Mouse (Mus musculus) ES-Bruce4 (cell line): ENCODE results near the gene Katna1. TPM values are rescaled to one million over a fixed set of nuclear protein-coding genes. Genes with fewer than 3 reads are reported as not detected.

Experiments
- H3K27ac ChIP-seq: 2 replicates; pipeline ENCODE4 v1.5.1; 2012; ENCODE audit warnings: low read length, inconsistent platforms; ENCODE audit not compliant: insufficient read depth
- H3K27me3 ChIP-seq: 2 replicates; pipeline ENCODE4 v1.6.1; 2012; ENCODE audit warnings: mild to moderate bottlenecking, low read length, inconsistent platforms; ENCODE audit not compliant: control insufficient read depth, poor library complexity, insufficient read depth, severe bottlenecking
- H3K36me3 ChIP-seq: 2 replicates; pipeline ENCODE4 v1.6.1; 2012; ENCODE audit warnings: inconsistent platforms, mild to moderate bottlenecking, low read length, moderate library complexity; ENCODE audit not compliant: control insufficient read depth, poor library complexity, insufficient read depth, severe bottlenecking
- H3K4me1 ChIP-seq: one replicate; pipeline ENCODE4 v1.8.1; 2011; ENCODE audit warnings: low read length; ENCODE audit not compliant: control insufficient read depth, insufficient read depth
- H3K4me3 ChIP-seq: 2 replicates; pipeline ENCODE4 v1.5.1; 2011; ENCODE audit warnings: low read depth, mild to moderate bottlenecking, low read length
- H3K9ac ChIP-seq: 2 replicates; pipeline ENCODE4 v1.6.1; 2012; ENCODE audit warnings: low read depth, mild to moderate bottlenecking, inconsistent platforms; ENCODE audit not compliant: poor library complexity, severe bottlenecking
- H3K9me3 ChIP-seq: replicated peaks from 2 replicates; pipeline ENCODE4 v1.6.1; 2012; ENCODE audit warnings: mild to moderate bottlenecking, low read length, inconsistent platforms; ENCODE audit not compliant: control insufficient read depth, poor library complexity, insufficient read depth, severe bottlenecking
- CTCF ChIP-seq: IDR thresholded peaks from one replicate; pipeline ENCODE4 v1.8.1; 2011; ENCODE audit warnings: low read depth, low read length
- EP300 ChIP-seq: IDR thresholded peaks from 2 replicates; pipeline ENCODE4 v1.6.1; 2011; ENCODE audit warnings: low read depth, low read length; ENCODE audit not compliant: insufficient read depth
- POLR2A ChIP-seq: IDR thresholded peaks from one replicate; pipeline ENCODE4 v1.8.1; 2011; ENCODE audit warnings: low read length; ENCODE audit not compliant: insufficient read depth
- polyA plus RNA-seq: library from polyadenylated mRNA; stranded (reverse); fragments of >200 nt; gene quantifications from 2 replicates; pipeline ENCODE4 v1.2.4, GENCODE M21; 2011; ENCODE audit warnings: low read depth; ENCODE audit not compliant: missing spikeins, insufficient read depth, insufficient read length

Gene Katna1
- polyA plus RNA-seq, 1 experiment: 59.1 TPM

DNA sequence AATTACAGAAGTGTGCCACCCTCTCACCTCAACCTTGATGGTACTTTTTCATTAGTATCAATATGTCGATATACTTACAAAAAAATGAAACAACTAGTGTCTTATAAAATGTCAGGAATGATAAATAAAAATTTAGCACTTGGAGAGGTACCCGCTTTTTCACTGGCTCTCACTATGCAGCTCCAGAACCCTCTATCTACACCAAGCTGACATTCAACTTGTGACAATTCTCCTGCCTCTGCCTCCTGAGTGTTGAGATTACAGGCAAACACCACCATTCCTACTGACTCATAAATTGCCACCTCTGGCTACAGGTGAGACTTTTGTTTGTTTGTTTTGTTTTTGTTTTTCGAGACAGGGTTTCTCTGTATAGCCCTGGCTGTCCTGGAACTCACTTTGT is 55.4 kb downstream of the Katna1 start:
- no peak overlapping the region for H3K27ac ChIP-seq
- peak overlapping the region; percentile 35 for H3K4me3 ChIP-seq
- peak overlapping the region; percentile 93 for H3K9ac ChIP-seq
- no peak for TF ChIP-seq CTCF
- no peak for TF ChIP-seq POLR2A
- TF ChIP-seq EP300: no peak
- H3K9me3 ChIP-seq: no peaks in the 10 kb centered on the region
- no peaks in the 10 kb centered on the region for H3K36me3 ChIP-seq
- no peaks in the 10 kb centered on the region for H3K27me3 ChIP-seq
- no peaks in the 10 kb centered on the region for H3K4me1 ChIP-seq

GRCm38 (mm10) chr10:7787319-7787718 is 61.5 kb downstream of the Katna1 start:
- no peak overlapping the region for H3K4me3 ChIP-seq
- no peaks in the 10 kb centered on the region for H3K4me1 ChIP-seq
- no peak for TF ChIP-seq EP300
- TF ChIP-seq CTCF: no peak
- no peak for TF ChIP-seq POLR2A
- H3K36me3 ChIP-seq: peaks cover 14% of the 10 kb centered on the region
- H3K27me3 ChIP-seq: no peaks in the 10 kb centered on the region
- H3K27ac ChIP-seq: no peak overlapping the region
- H3K9ac ChIP-seq: no peak overlapping the region
- no peaks in the 10 kb centered on the region for H3K9me3 ChIP-seq

DNA sequence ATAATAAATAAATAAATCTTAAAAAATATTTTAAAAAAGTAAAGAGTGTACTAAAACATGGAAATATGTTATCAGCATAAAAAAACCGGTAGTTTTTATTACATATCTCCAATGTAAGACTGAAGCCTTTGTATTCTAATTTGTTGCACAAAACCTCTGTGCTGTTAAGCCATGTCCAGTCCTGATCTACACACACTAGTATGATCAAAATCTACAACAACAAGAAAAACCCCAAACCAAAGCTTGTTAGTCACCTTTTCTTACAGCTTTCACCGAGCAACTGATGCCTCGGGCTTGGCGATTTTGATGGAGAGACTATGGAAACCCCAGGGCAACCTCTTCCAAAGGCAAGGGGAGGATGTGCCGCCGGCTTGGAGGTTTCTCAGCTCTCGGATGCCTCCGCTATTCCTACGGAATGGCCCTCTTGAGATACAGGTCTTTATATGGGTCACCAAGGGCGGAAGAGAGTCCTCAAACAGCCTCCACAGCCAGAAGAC is 66.5 kb downstream of the Katna1 start:
- no peaks in the 10 kb centered on the region for H3K9me3 ChIP-seq
- H3K4me1 ChIP-seq: no peaks in the 10 kb centered on the region
- peak overlapping the region; percentile 96 for H3K4me3 ChIP-seq
- peak overlapping the region; percentile 81 for H3K9ac ChIP-seq
- peaks cover 18% of the 10 kb centered on the region for H3K36me3 ChIP-seq
- no peaks in the 10 kb centered on the region for H3K27me3 ChIP-seq
- no peak for TF ChIP-seq EP300
- TF ChIP-seq CTCF: no peak
- no peak for TF ChIP-seq POLR2A
- H3K27ac ChIP-seq: no peak overlapping the region

DNA sequence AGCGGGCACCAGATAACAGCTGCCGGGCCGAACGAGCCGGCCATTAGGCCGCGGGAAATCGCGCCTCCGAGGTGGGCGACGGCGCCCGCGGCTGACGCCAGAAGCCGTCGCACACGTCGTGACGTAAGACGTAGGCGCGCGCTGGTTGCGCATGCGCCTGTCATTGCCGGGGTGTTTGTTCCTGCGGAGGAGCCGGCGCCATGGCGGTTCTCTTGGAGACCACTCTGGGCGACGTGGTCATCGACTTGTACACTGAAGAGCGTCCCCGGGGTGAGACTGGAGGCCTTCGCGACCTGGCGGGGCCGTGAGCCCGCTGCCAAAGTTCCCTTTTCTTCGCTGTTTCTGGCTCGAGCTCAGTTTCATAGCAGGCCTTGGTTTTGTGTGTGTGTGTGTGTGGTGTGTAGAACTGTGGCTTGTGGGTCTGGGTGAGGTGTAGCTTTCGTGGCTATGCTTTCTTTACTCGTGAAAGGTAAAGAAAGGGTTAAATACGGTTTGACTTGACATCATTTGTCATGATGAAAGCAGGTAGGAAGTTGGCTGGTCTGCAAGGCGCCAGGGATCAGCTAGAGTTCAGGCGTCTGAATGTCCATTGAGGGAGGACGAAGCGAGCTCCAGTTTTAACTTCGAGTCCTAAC is 67.1 kb downstream of the Katna1 start, which contains the start of the genes Ginm1 and Ppil4:
Gene Ginm1, minus strand, starts transcription at position 74 of the 635 bp plus-strand sequence.
Gene Ppil4, plus strand, starts transcription at position 141 of the 635 bp plus-strand sequence.
- Histone ChIP-seq H3K4me1 (no peaks in the 10 kb centered on the region), H3K36me3 (peaks cover 20% of the 10 kb centered on the region), H3K27me3 (no peaks in the 10 kb centered on the region), H3K4me3 (peak within 1 kb of the TSS; percentile 96), H3K9me3 (no peaks in the 10 kb centered on the region), H3K9ac (peak within 1 kb of the TSS; percentile 81), H3K27ac (no peak within 1 kb of the TSS)
- TF ChIP-seq CTCF: no peak
- 0 out of 2 replicates have a peak, but pooled peaks have one; percentile 46 for TF ChIP-seq EP300
- peak; percentile 70 for TF ChIP-seq POLR2A

GRCm38 (mm10) chr10:7801258-7801657 is 75.5 kb downstream of the Katna1 start:
- Histone ChIP-seq H3K27ac (no peak overlapping the region), H3K9me3 (no peaks in the 10 kb centered on the region), H3K4me1 (no peaks in the 10 kb centered on the region), H3K36me3 (peaks cover 47% of the 10 kb centered on the region), H3K27me3 (no peaks in the 10 kb centered on the region), H3K9ac (no peak overlapping the region), H3K4me3 (no peak overlapping the region)
- TF ChIP-seq POLR2A (no peak), CTCF (no peak), EP300 (no peak)

DNA sequence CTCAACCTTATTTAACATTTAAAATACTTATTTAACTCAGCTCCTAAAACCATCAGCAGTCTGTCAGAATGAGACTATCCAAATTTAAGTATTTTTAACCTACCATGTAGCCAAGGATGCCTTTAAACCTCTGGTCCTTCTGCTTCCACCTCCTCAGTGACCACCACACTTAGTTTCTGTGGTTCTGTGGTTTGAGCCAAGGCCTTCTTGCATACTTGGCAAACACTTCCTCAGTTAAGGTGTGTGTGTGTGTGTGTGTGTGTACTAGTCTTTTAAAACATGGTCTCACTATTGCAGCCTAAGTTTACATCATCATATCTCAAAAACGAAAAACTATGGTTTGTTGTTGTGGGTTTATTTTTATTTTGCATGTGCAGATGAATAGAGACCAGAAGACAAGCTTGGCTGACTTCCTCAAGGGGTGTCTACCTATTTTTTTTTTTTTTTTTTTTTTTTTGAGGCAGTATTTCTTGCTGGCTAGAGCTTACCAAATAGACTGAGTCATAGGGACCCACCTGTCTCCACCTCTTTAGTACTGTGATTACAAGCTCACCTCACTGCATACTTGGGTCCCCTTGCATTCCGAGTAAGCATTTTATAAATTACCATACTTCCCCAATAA is 76.8 kb downstream of the Katna1 start:
- Histone ChIP-seq H3K36me3 (peaks cover 48% of the 10 kb centered on the region), H3K27me3 (no peaks in the 10 kb centered on the region), H3K9ac (no peak overlapping the region), H3K27ac (no peak overlapping the region), H3K4me3 (no peak overlapping the region), H3K9me3 (no peaks in the 10 kb centered on the region), H3K4me1 (no peaks in the 10 kb centered on the region)
- TF ChIP-seq CTCF (no peak), EP300 (no peak), POLR2A (no peak)
